Mouse (Mus musculus) midbrain, embryonic 12.5 days (tissue): ENCODE measurements around the gene 1700022I11Rik. TPM values are rescaled to one million over a fixed set of nuclear protein-coding genes. Genes with fewer than 3 reads are reported as not detected.

Experiments used
- ATAC-seq: fragments of 200-750 bp; cut with Nextera tagmentation; 2 replicates; pipeline ENCODE4 v1.8.0; 2017; ENCODE audit warnings: low read depth, moderate TSS enrichment, moderate library complexity; ENCODE audit not compliant: low FRiP score
- H3K27ac ChIP-seq: fragments of 300-500 bp; sonication (generic); replicated peaks from 2 replicates; pipeline ENCODE4 v1.5.1; 2016; ENCODE audit warnings: mild to moderate bottlenecking
- H3K27me3 ChIP-seq: fragments of 300-500 bp; sonication (generic); 2 replicates; pipeline ENCODE4 v1.6.1; 2016; ENCODE audit warnings: mild to moderate bottlenecking
- H3K36me3 ChIP-seq: fragments of 300-500 bp; sonication (generic); 2 replicates; pipeline ENCODE4 v1.6.1; 2016
- H3K4me1 ChIP-seq: fragments of 300-500 bp; sonication (generic); 2 replicates; pipeline ENCODE4 v1.6.1; 2016
- H3K4me2 ChIP-seq: fragments of 300-500 bp; sonication (generic); replicated peaks from 2 replicates; pipeline ENCODE4 v1.6.1; 2016; ENCODE audit warnings: mild to moderate bottlenecking, moderate library complexity
- H3K4me3 ChIP-seq: fragments of 300-500 bp; sonication (generic); 2 replicates; pipeline ENCODE4 v1.5.1; 2016; ENCODE audit warnings: mild to moderate bottlenecking
- H3K9ac ChIP-seq: fragments of 300-500 bp; sonication (generic); replicated peaks from 2 replicates; pipeline ENCODE4 v1.6.1; 2016; ENCODE audit warnings: mild to moderate bottlenecking, moderate library complexity
- H3K9me3 ChIP-seq: fragments of 300-500 bp; sonication (generic); 2 replicates; pipeline ENCODE4 v1.6.1; 2016; ENCODE audit warnings: mild to moderate bottlenecking
- WGBS: fragments of 180-500 bp; shearing (Covaris S2); methylation state at CpG from one replicate; pipeline ENCODE4 v1.1.7; 2016; 5-methylcytosine and 5-hydroxymethylcytosine counted together
- polyA plus RNA-seq: library from polyadenylated mRNA; unstranded; fragments of >200 nt; fragmentation: Nextera tagmentation; extraction: Ambion mirVana; gene quantifications from 2 replicates; pipeline ENCODE4 v1.2.1, GENCODE M21; 2016

1700022I11Rik gene
- polyA plus RNA-seq, 1 experiment from 2014 or later: 0.24 TPM

- peaks cover 54% of the 10 kb centered on the region for H3K4me1 ChIP-seq
- H3K36me3 ChIP-seq: peaks cover 38% of the 10 kb centered on the region
- H3K27ac ChIP-seq: peak overlapping the region; percentile 88
- no peaks in the 10 kb centered on the region for H3K27me3 ChIP-seq
- WGBS: 22% methylated on average over 10 of the region's 10 CpGs
- ATAC-seq: no peak; the same call in 1 of the 2 replicates
- H3K9ac ChIP-seq: peak overlapping the region; percentile 96
- H3K9me3 ChIP-seq: no peaks in the 10 kb centered on the region
- peak overlapping the region; percentile 94 for H3K4me2 ChIP-seq
- peak overlapping the region; percentile 14 for H3K4me3 ChIP-seq
These were observed 15.8 kb upstream of the 1700022I11Rik start for GRCm38 (mm10) chr4:42953435-42954094.

GRCm38 (mm10) chr4:42954297-42954696, 15.1 kb upstream of the 1700022I11Rik start:
- Histone ChIP-seq H3K36me3 (peaks cover 38% of the 10 kb centered on the region), H3K27ac (peak overlapping the region; percentile 88), H3K9ac (0 out of 2 replicates have a peak overlapping the region, but pooled peaks have one; percentile 96), H3K4me2 (peak overlapping the region; percentile 94), H3K27me3 (no peaks in the 10 kb centered on the region), H3K4me3 (peak overlapping the region; percentile 14), H3K4me1 (peaks cover 47% of the 10 kb centered on the region), H3K9me3 (no peaks in the 10 kb centered on the region)
- WGBS: 3% methylated on average over 10 of the region's 10 CpGs
- no peak for ATAC-seq

- Histone ChIP-seq H3K4me2 (no peak overlapping the region), H3K9me3 (no peaks in the 10 kb centered on the region), H3K27ac (no peak overlapping the region), H3K9ac (no peak overlapping the region; the same call in 1 of the 2 replicates), H3K36me3 (peaks cover 38% of the 10 kb centered on the region), H3K4me3 (no peak overlapping the region), H3K27me3 (no peaks in the 10 kb centered on the region), H3K4me1 (peaks cover 46% of the 10 kb centered on the region)
- no peak for ATAC-seq
- 91% methylated on average over 3 of the region's 3 CpGs for WGBS
These were observed 14.2 kb upstream of the 1700022I11Rik start for GRCm38 (mm10) chr4:42955200-42955599.

DNA sequence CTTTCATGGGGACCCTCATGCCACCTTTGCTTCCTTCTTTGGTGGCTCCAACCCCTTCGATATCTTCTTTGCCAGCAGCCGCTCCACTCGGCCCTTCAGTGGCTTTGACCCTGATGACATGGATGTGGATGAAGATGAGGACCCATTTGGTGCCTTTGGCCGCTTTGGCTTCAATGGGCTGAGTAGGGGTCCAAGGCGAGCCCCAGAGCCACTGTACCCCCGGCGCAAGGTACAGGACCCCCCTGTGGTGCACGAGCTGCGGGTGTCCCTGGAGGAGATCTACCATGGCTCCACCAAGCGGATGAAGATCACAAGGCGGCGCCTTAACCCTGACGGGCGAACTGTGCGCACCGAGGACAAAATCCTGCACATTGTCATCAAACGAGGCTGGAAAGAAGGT, 12.8 kb upstream of the 1700022I11Rik start:
- Histone ChIP-seq H3K27ac (no peak overlapping the region), H3K4me1 (peaks cover 34% of the 10 kb centered on the region), H3K36me3 (peaks cover 38% of the 10 kb centered on the region), H3K4me2 (no peak overlapping the region), H3K4me3 (no peak overlapping the region), H3K9me3 (no peaks in the 10 kb centered on the region), H3K27me3 (no peaks in the 10 kb centered on the region), H3K9ac (no peak overlapping the region)
- WGBS: 94% methylated on average over 17 of the region's 17 CpGs
- no peak for ATAC-seq

DNA sequence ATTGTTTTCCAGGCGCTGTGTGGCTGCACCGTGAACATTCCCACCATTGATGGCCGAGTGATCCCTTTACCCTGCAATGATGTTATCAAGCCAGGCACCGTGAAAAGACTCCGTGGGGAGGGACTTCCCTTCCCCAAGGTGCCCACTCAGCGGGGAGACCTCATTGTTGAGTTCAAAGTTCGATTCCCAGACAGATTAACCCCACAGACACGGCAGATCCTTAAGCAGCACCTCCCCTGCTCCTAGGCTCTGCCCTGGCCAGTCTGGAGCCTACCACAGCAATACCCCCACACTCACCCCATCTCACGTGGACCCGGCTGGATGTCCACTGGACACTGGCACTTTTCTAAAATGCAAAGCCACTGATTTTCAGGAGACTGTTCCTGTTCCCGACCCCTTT, 12.1 kb upstream of the 1700022I11Rik start:
- H3K9me3 ChIP-seq: no peaks in the 10 kb centered on the region
- H3K4me1 ChIP-seq: peaks cover 26% of the 10 kb centered on the region
- no peak overlapping the region for H3K9ac ChIP-seq
- H3K27me3 ChIP-seq: no peaks in the 10 kb centered on the region
- WGBS: 74% methylated on average over 11 of the region's 11 CpGs
- no peak for ATAC-seq
- no peak overlapping the region for H3K27ac ChIP-seq
- no peak overlapping the region for H3K4me3 ChIP-seq
- no peak overlapping the region for H3K4me2 ChIP-seq
- peaks cover 38% of the 10 kb centered on the region for H3K36me3 ChIP-seq

DNA sequence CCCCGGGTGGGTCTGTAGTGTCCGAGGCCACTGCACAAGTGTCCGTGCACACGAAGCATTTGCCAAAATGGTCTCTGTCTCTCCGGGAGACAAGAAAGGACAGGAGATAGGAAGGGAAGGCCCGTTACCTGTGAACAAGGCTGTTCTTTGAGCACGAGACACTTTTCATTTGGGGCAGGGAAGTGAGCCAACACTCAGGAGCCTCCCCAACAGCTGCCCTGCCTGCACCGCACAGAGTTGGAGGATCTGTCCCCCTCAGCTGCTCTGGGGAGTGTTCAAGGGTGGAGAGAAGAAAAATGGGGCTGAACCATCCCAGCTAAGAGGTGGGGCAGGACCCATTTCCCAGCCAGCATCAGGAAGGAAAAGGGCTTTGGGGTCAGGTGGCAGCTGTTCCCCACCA, 11.4 kb upstream of the 1700022I11Rik start:
- Histone ChIP-seq H3K4me1 (peaks cover 20% of the 10 kb centered on the region), H3K4me2 (no peak overlapping the region), H3K36me3 (peaks cover 38% of the 10 kb centered on the region), H3K9me3 (no peaks in the 10 kb centered on the region), H3K27me3 (no peaks in the 10 kb centered on the region), H3K27ac (no peak overlapping the region), H3K9ac (no peak overlapping the region), H3K4me3 (no peak overlapping the region)
- WGBS: 94% methylated on average over 8 of the region's 8 CpGs
- no peak for ATAC-seq

- Histone ChIP-seq H3K27me3 (no peaks in the 10 kb centered on the region), H3K27ac (no peak overlapping the region), H3K9me3 (no peaks in the 10 kb centered on the region), H3K36me3 (peaks cover 38% of the 10 kb centered on the region), H3K4me3 (no peak overlapping the region), H3K4me1 (peaks cover 10% of the 10 kb centered on the region), H3K9ac (no peak overlapping the region), H3K4me2 (no peak overlapping the region)
- WGBS: 75% methylated on average over 8 of the region's 8 CpGs
- ATAC-seq: no peak
These were observed 10.5 kb upstream of the 1700022I11Rik start for GRCm38 (mm10) chr4:42958942-42959341.

- peaks cover 6% of the 10 kb centered on the region for H3K4me1 ChIP-seq
- no peak overlapping the region for H3K4me3 ChIP-seq
- 79% methylated on average over 4 of the region's 4 CpGs for WGBS
- H3K36me3 ChIP-seq: peaks cover 38% of the 10 kb centered on the region
- no peaks in the 10 kb centered on the region for H3K9me3 ChIP-seq
- no peak overlapping the region for H3K9ac ChIP-seq
- ATAC-seq: no peak
- no peak overlapping the region for H3K27ac ChIP-seq
- no peak overlapping the region for H3K4me2 ChIP-seq
- H3K27me3 ChIP-seq: no peaks in the 10 kb centered on the region; the same call in 1 of the 2 replicates
These were observed 10.0 kb upstream of the 1700022I11Rik start for GRCm38 (mm10) chr4:42959382-42959781.

- H3K27me3 ChIP-seq: no peaks in the 10 kb centered on the region; the same call in 1 of the 2 replicates
- H3K9ac ChIP-seq: no peak overlapping the region
- peaks cover 5% of the 10 kb centered on the region for H3K4me1 ChIP-seq
- H3K4me2 ChIP-seq: no peak overlapping the region
- 33% methylated on average over 4 of the region's 4 CpGs for WGBS
- no peaks in the 10 kb centered on the region for H3K9me3 ChIP-seq
- ATAC-seq: no peak
- H3K36me3 ChIP-seq: peaks cover 19% of the 10 kb centered on the region
- no peak overlapping the region for H3K4me3 ChIP-seq
- no peak overlapping the region for H3K27ac ChIP-seq
These were observed 7.8 kb upstream of the 1700022I11Rik start for GRCm38 (mm10) chr4:42961592-42961991.

DNA sequence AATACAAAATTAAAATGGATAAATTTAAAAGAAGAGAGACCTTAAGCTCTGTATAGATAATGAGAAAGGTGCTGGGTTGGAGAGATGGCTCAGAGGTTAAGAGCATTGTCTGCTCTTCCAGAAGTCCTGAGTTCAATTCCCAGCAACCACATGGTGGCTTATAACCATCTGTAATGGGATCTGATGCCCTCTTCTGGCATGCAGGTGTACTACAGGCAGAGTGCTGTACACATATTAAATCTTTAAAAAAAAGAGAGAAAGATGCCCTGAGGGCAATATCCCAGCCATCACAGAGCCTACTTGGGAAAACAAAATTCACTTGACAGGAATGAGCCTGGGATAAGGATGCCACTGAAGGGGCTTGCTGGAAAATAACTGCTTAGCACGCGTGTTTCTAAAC, 5.9 kb upstream of the 1700022I11Rik start:
- H3K9me3 ChIP-seq: no peaks in the 10 kb centered on the region
- no peak overlapping the region for H3K9ac ChIP-seq
- H3K36me3 ChIP-seq: no peaks in the 10 kb centered on the region; the same call in 1 of the 2 replicates
- no peak overlapping the region for H3K4me2 ChIP-seq
- peaks cover 5% of the 10 kb centered on the region for H3K4me1 ChIP-seq
- H3K27ac ChIP-seq: no peak overlapping the region
- no peaks in the 10 kb centered on the region; the same call in 1 of the 2 replicates for H3K27me3 ChIP-seq
- no peak overlapping the region for H3K4me3 ChIP-seq
- no peak for ATAC-seq
- 98% methylated on average over 2 of the region's 2 CpGs for WGBS

GRCm38 (mm10) chr4:42965039-42965719, 4.2 kb upstream of the 1700022I11Rik start:
- Histone ChIP-seq H3K27ac (no peak overlapping the region), H3K36me3 (no peaks in the 10 kb centered on the region), H3K4me1 (peaks cover 5% of the 10 kb centered on the region), H3K9ac (no peak overlapping the region), H3K4me3 (no peak overlapping the region), H3K9me3 (no peaks in the 10 kb centered on the region), H3K4me2 (peak overlapping the region; percentile 38), H3K27me3 (no peaks in the 10 kb centered on the region; the same call in 1 of the 2 replicates)
- WGBS: 11% methylated on average over 12 of the region's 12 CpGs
- ATAC-seq: no peak

GRCm38 (mm10) chr4:42972952-42973351, 3.5 kb downstream of the 1700022I11Rik start:
- WGBS: 78% methylated on average over 4 of the region's 4 CpGs

More at GRCm38 (mm10) chr4:42972952-42973351, 3.5 kb downstream of the 1700022I11Rik start:
- no peak for ATAC-seq
- H3K9ac ChIP-seq: no peak overlapping the region
- no peak overlapping the region for H3K4me2 ChIP-seq
- H3K27me3 ChIP-seq: no peaks in the 10 kb centered on the region
- no peaks in the 10 kb centered on the region for H3K9me3 ChIP-seq
- no peaks in the 10 kb centered on the region for H3K4me1 ChIP-seq
- no peak overlapping the region for H3K27ac ChIP-seq
- peaks cover 10% of the 10 kb centered on the region; the same call in 1 of the 2 replicates for H3K36me3 ChIP-seq
- H3K4me3 ChIP-seq: no peak overlapping the region
